Mouse (Mus musculus) hindbrain, embryonic 16.5 days (tissue): ENCODE measurements at regions not wholly inside any gene's neighbourhood (a gene's known extent, or its start where the extent isn't known, plus 50 kb on each side); places are given as distances from the start of the nearest gene placed in this dataset.

ENCODE experiments used
- ATAC-seq: fragments of 200-750 bp; cut with Nextera tagmentation; 2 replicates; pipeline ENCODE4 v1.8.0; 2017; ENCODE audit warnings: moderate TSS enrichment, moderate library complexity
- H3K27ac ChIP-seq: fragments of 300-500 bp; sonication (generic); 2 replicates; pipeline ENCODE4 v1.5.1; 2014; ENCODE audit warnings: low read depth, mild to moderate bottlenecking, control low read depth, low read length, moderate library complexity
- H3K27me3 ChIP-seq: fragments of 300-500 bp; sonication (generic); replicated peaks from 2 replicates; pipeline ENCODE4 v1.6.1; 2014; ENCODE audit warnings: low read length; ENCODE audit not compliant: control insufficient read depth, insufficient read depth
- H3K36me3 ChIP-seq: fragments of 300-500 bp; sonication (generic); 2 replicates; pipeline ENCODE4 v1.6.1; 2014; ENCODE audit warnings: mild to moderate bottlenecking, low read length, moderate library complexity, mixed read lengths; ENCODE audit not compliant: control insufficient read depth, insufficient read depth
- H3K4me1 ChIP-seq: fragments of 300-500 bp; sonication (generic); 2 replicates; pipeline ENCODE4 v1.6.1; 2014; ENCODE audit warnings: low read depth, low read length; ENCODE audit not compliant: control insufficient read depth, insufficient read depth
- H3K4me2 ChIP-seq: fragments of 300-500 bp; sonication (generic); 2 replicates; pipeline ENCODE4 v1.6.1; 2014; ENCODE audit warnings: mild to moderate bottlenecking, low read length, control low read depth, moderate library complexity
- H3K4me3 ChIP-seq: fragments of 300-500 bp; sonication (generic); 2 replicates; pipeline ENCODE4 v1.5.1; 2014; ENCODE audit warnings: mild to moderate bottlenecking, low read length, control low read depth, moderate library complexity
- H3K9ac ChIP-seq: fragments of 300-500 bp; sonication (generic); 2 replicates; pipeline ENCODE4 v1.6.1; 2014; ENCODE audit warnings: low read depth, mild to moderate bottlenecking, control low read depth, low read length, moderate library complexity
- H3K9me3 ChIP-seq: fragments of 300-500 bp; sonication (generic); 2 replicates; pipeline ENCODE4 v1.6.1; 2014; ENCODE audit warnings: mild to moderate bottlenecking, low read length, moderate library complexity; ENCODE audit not compliant: control insufficient read depth
- WGBS: fragments of 180-500 bp; shearing (Covaris S2); extraction: QIAGEN DNeasy Blood & Tissue Kit; methylation state at CpG from one replicate; pipeline ENCODE4 v1.1.7; 2014; 5-methylcytosine and 5-hydroxymethylcytosine counted together

- Histone ChIP-seq H3K27ac (no peak overlapping the region), H3K9me3 (no peaks in the 10 kb centered on the region), H3K4me1 (no peaks in the 10 kb centered on the region), H3K27me3 (no peaks in the 10 kb centered on the region; the same call in 1 of the 2 replicates), H3K9ac (no peak overlapping the region), H3K4me2 (no peak overlapping the region), H3K4me3 (no peak overlapping the region), H3K36me3 (no peaks in the 10 kb centered on the region)
- 84% methylated on average over 4 of the region's 4 CpGs for WGBS
- ATAC-seq, result no peak
These were observed 181.5 kb downstream of the Bcor start for GRCm38 (mm10) chrX:11978679-11979078.

- WGBS, result 73% methylated on average over 1 of the region's 1 CpGs
These were observed 176.9 kb downstream of the Bcor start for GRCm38 (mm10) chrX:11983276-11983675.

More at GRCm38 (mm10) chrX:11983276-11983675, 176.9 kb downstream of the Bcor start:
- H3K36me3 ChIP-seq, result no peaks in the 10 kb centered on the region
- no peaks in the 10 kb centered on the region for H3K4me1 ChIP-seq
- H3K27ac ChIP-seq, result no peak overlapping the region
- H3K4me3 ChIP-seq, result no peak overlapping the region
- H3K27me3 ChIP-seq, result no peaks in the 10 kb centered on the region; the same call in 1 of the 2 replicates
- no peak overlapping the region for H3K4me2 ChIP-seq
- ATAC-seq, result no peak
- no peaks in the 10 kb centered on the region for H3K9me3 ChIP-seq
- no peak overlapping the region for H3K9ac ChIP-seq
